37 mouse cellular contexts compared by ENCODE assay signal in the genomic region with DNA sequence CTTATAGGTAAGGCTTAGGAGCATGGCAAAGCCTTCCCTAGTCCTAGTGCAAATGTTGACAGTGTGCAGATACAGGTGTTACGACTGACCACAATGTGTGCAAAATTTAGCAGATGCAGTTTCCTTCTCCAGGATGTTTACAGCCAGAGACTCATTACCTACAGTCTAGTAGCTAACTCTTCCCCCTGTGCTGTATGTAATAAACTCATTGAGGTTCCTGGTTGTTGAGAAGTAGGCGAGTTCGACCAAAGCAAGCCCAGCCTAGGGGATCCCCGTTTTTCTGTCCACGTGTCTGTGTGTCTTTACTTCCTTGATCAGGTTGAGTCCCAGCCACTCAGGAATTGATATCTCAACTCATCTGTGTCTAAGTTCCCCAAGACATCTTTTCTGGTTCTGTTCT. TPM values are rescaled to one million over a fixed set of nuclear protein-coding genes. Genes with fewer than 3 reads are reported as not detected.
A peak's percentile ranks its signal among the peaks of the same experiment; 100 is the strongest.
DNase-seq lines count a peak whose midpoint lies in the region; ATAC-seq and TF ChIP-seq lines count a peak whose summit lies in the region.
"Had no signal": no experiment of that assay in that cellular context is flagged by ENCODE, and none has a peak within 500 bp of the region (broad histone marks: within the 10 kb centered on the region; RNA-seq: fewer than 3 reads in every experiment).

No protein-coding gene starts in this region.

- peak; percentile 54 for DNase-seq in intestine, embryonic 14.5 days (ENCODE audit: low spot score)
- peak; percentile 50 for DNase-seq in A20 (ENCODE audit: low read depth, low spot score)
- DNase-seq in CH12.LX (ENCODE audit: extremely low read depth): no peak
- no peak for DNase-seq in liver, embryonic 14.5 days (ENCODE audit: low read depth in 3 of 3, low spot score in 3 of 3)
- no peak for DNase-seq in left cerebral cortex, adult 8-10 months (ENCODE audit: low spot score in 2 of 2)
- DNase-seq in embryonic facial prominence, embryonic 10.5 days (ENCODE audit: low spot score): no peak
- DNase-seq: adrenal gland, postnatal 25 days; cerebellum, adult 18-20 months; cerebellum, postnatal 10 days; gastrocnemius, postnatal 14 days; kidney, adult 11 months; kidney, postnatal 14 days; layer of hippocampus, adult 9-11 months; lung, adult 18-20 months; right cerebral cortex, adult 18-20 months; right cerebral cortex, postnatal 4 days; thymus, postnatal 4 days had no signal

- no peaks in the 10 kb centered on the region for H3K4me1 ChIP-seq in intestine, embryonic 14.5 days (replicated peaks; ENCODE audit: control insufficient read depth, insufficient read depth, low read length)
- H3K4me1 ChIP-seq in intestine, embryonic 15.5 days (replicated peaks): peaks cover 5% of the 10 kb centered on the region
- H3K4me1 ChIP-seq in CH12.LX (ENCODE audit: control insufficient read depth in 1 of 2, insufficient read depth in 2 of 2): peaks cover 7 to 28% of the 10 kb centered on the region in 2 experiments; a peak in 3 of 4 replicates
- H3K4me1 ChIP-seq in liver, embryonic 14.5 days (replicated peaks; ENCODE audit: control insufficient read depth in 2 of 2, insufficient read depth in 2 of 2, low read length in 1 of 2): peaks cover 0 to 9% of the 10 kb centered on the region in 2 experiments; a peak in 2 of 4 replicates
- H3K4me1 ChIP-seq in embryonic facial prominence, embryonic 10.5 days: peaks cover 12% of the 10 kb centered on the region
- H3K4me1 ChIP-seq: neural tube, embryonic 12.5 days had no signal

- in situ Hi-C loops in CH12.LX (cut with MboI; ENCODE audit: low pct_ligation_motif_present, low pct_unique_long_range_greater_than_20kb, low sequenced_read_pairs): loop anchor here (25.0 kb wide), 1 partner anchor 307 kb away; no protein-coding TSS in a partner anchor

- no peaks in the 10 kb centered on the region for H3K9me3 ChIP-seq in intestine, embryonic 14.5 days (ENCODE audit: control insufficient read depth, low read length)
- no peaks in the 10 kb centered on the region for H3K9me3 ChIP-seq in intestine, embryonic 15.5 days
- peaks cover 2% of the 10 kb centered on the region for H3K9me3 ChIP-seq in CH12.LX (replicated peaks; ENCODE audit: low read length)
- no peaks in the 10 kb centered on the region for H3K9me3 ChIP-seq in liver, embryonic 14.5 days (ENCODE audit: control insufficient read depth, low read length)
- H3K9me3 ChIP-seq in embryonic facial prominence, embryonic 10.5 days: no peaks in the 10 kb centered on the region
- H3K9me3 ChIP-seq: forebrain, embryonic 13.5 days; limb, embryonic 12.5 days; neural tube, embryonic 12.5 days had no signal

- H3K4me3 ChIP-seq in intestine, embryonic 14.5 days (ENCODE audit: low read depth, low read length): no peak overlapping the region
- no peak overlapping the region for H3K4me3 ChIP-seq in intestine, embryonic 15.5 days (replicated peaks)
- H3K4me3 ChIP-seq in CH12.LX (replicated peaks in 1 of 3; ENCODE audit: low read depth in 2 of 3, low read length in 2 of 3, poor library complexity in 1 of 3): peak overlapping the region; percentile 6 to 70 (median 59)
- H3K4me3 ChIP-seq in liver, embryonic 14.5 days (ENCODE audit: insufficient read depth in 1 of 2, low read depth in 2 of 2, low read length in 2 of 2): no peak overlapping the region
- H3K4me3 ChIP-seq in embryonic facial prominence, embryonic 10.5 days: no peak overlapping the region
- H3K4me3 ChIP-seq: forebrain, embryonic 13.5 days; myocyte; neural tube, embryonic 12.5 days had no signal

- no peak for TF ChIP-seq EP300 in CH12.LX (IDR thresholded peaks at IDR 0.05; ENCODE audit: low read length)
- TF ChIP-seq EP300 in liver, embryonic 14.5 days (IDR thresholded peaks at IDR 0.05; ENCODE audit: low read depth): no peak

- no peak overlapping the region for H3K27ac ChIP-seq in intestine, embryonic 14.5 days (ENCODE audit: low read depth)
- H3K27ac ChIP-seq in intestine, embryonic 15.5 days: no peak overlapping the region
- no peak overlapping the region for H3K27ac ChIP-seq in CH12.LX (ENCODE audit: insufficient read depth, low read depth)
- no peak overlapping the region for H3K27ac ChIP-seq in liver, embryonic 14.5 days
- no peak overlapping the region for H3K27ac ChIP-seq in embryonic facial prominence, embryonic 10.5 days (replicated peaks)
- H3K27ac ChIP-seq: forebrain, embryonic 13.5 days; limb, embryonic 12.5 days; macrophage; neural tube, embryonic 12.5 days had no signal

- no peak overlapping the region for H3K4me2 ChIP-seq in intestine, embryonic 14.5 days (ENCODE audit: low read length)
- no peak overlapping the region for H3K4me2 ChIP-seq in intestine, embryonic 15.5 days (replicated peaks)
- peak overlapping the region; percentile 90 for H3K4me2 ChIP-seq in CH12.LX (ENCODE audit: insufficient read depth, low read depth, poor library complexity, severe bottlenecking)
- peak overlapping the region; percentile 78; the same call in 1 of the 2 replicates for H3K4me2 ChIP-seq in liver, embryonic 14.5 days (ENCODE audit: low read depth)
- H3K4me2 ChIP-seq: forebrain, embryonic 13.5 days had no signal

- WGBS in intestine, embryonic 14.5 days: 79% methylated on average over 5 of the region's 5 CpGs
- WGBS in intestine, embryonic 15.5 days: 64% methylated on average over 5 of the region's 5 CpGs
- WGBS in liver, embryonic 14.5 days (ENCODE audit: insufficient replicate concordance): 62% methylated on average over 5 of the region's 5 CpGs
- 86% methylated on average over 5 of the region's 5 CpGs for WGBS in embryonic facial prominence, embryonic 10.5 days

- H3K36me3 ChIP-seq in intestine, embryonic 14.5 days (ENCODE audit: control insufficient read depth, insufficient read depth, low read length): no peaks in the 10 kb centered on the region
- no peaks in the 10 kb centered on the region for H3K36me3 ChIP-seq in intestine, embryonic 15.5 days
- H3K36me3 ChIP-seq in CH12.LX (replicated peaks in 1 of 2; ENCODE audit: control insufficient read depth in 1 of 2, insufficient read depth in 1 of 2, low read length in 1 of 2): no peaks in the 10 kb centered on the region
- no peaks in the 10 kb centered on the region for H3K36me3 ChIP-seq in liver, embryonic 14.5 days (replicated peaks; ENCODE audit: control insufficient read depth, insufficient read depth, low read depth)
- no peaks in the 10 kb centered on the region for H3K36me3 ChIP-seq in embryonic facial prominence, embryonic 10.5 days (replicated peaks)
- H3K36me3 ChIP-seq: limb, embryonic 12.5 days; neural tube, embryonic 12.5 days had no signal

- TF ChIP-seq POLR2A in CH12.LX (IDR thresholded peaks at IDR 0.05; ENCODE audit: low read depth, low read length): no peak

- no peak for ATAC-seq in intestine, embryonic 14.5 days (replicated peaks; ENCODE audit: low FRiP score, low TSS enrichment, low read depth)
- no peak; the same call in 1 of the 2 replicates for ATAC-seq in intestine, embryonic 15.5 days
- ATAC-seq in liver, embryonic 14.5 days (ENCODE audit: insufficient read depth): no peak
- ATAC-seq: forebrain, embryonic 13.5 days; hindbrain, embryonic 16.5 days; lung, postnatal 0 days had no signal

- TF ChIP-seq RAD21 in CH12.LX (IDR thresholded peaks at IDR 0.05; ENCODE audit: low read depth, low read length): no peak

- peaks cover 6% of the 10 kb centered on the region for H3K27me3 ChIP-seq in intestine, embryonic 14.5 days (replicated peaks; ENCODE audit: control insufficient read depth, insufficient read depth, low read length)
- no peaks in the 10 kb centered on the region for H3K27me3 ChIP-seq in intestine, embryonic 15.5 days (replicated peaks)
- H3K27me3 ChIP-seq in CH12.LX (replicated peaks): peaks cover 33% of the 10 kb centered on the region
- no peaks in the 10 kb centered on the region; the same call in 1 of the 2 replicates for H3K27me3 ChIP-seq in liver, embryonic 14.5 days (ENCODE audit: control insufficient read depth, insufficient read depth, low read length)
- H3K27me3 ChIP-seq in embryonic facial prominence, embryonic 10.5 days (replicated peaks; ENCODE audit: low read depth, poor library complexity, severe bottlenecking): peaks cover 29% of the 10 kb centered on the region

- dilution Hi-C loops in CH12.LX (cut with MboI; ENCODE audit: extremely low pct_ligation_motif_present, extremely low pct_unique_long_range_greater_than_20kb, low sequenced_read_pairs): no loop called here

- H3K79me2 ChIP-seq in CH12.LX (replicated peaks; ENCODE audit: control insufficient read depth, extremely low read depth, insufficient read depth, poor library complexity, severe bottlenecking): no peaks in the 10 kb centered on the region

- H3K9ac ChIP-seq in intestine, embryonic 14.5 days (ENCODE audit: low read length): no peak overlapping the region
- H3K9ac ChIP-seq in intestine, embryonic 15.5 days: no peak overlapping the region
- no peak overlapping the region for H3K9ac ChIP-seq in CH12.LX (ENCODE audit: insufficient read depth, low read depth)
- no peak overlapping the region for H3K9ac ChIP-seq in liver, embryonic 14.5 days (replicated peaks)
- H3K9ac ChIP-seq: forebrain, embryonic 13.5 days; limb, embryonic 12.5 days; neural tube, embryonic 12.5 days had no signal

- no peak for TF ChIP-seq CTCF in CH12.LX (conservative IDR thresholded peaks at IDR 0.05 in 1 of 2, IDR thresholded peaks at IDR 0.05 in 1 of 2; ENCODE audit: low read depth in 2 of 2, low read length in 2 of 2)
- no peak for TF ChIP-seq CTCF in liver, embryonic 14.5 days (IDR thresholded peaks at IDR 0.05; ENCODE audit: low read depth)

TF ChIP-seq in CH12.LX, 34 proteins besides CTCF, POLR2A, EP300 and RAD21:
- no peak for TF ChIP-seq CHD1 (IDR thresholded peaks at IDR 0.05; ENCODE audit: low read depth, low read length)
- 0 out of 2 replicates have a peak, but pooled peaks have one; percentile 36 for TF ChIP-seq MXI1 (IDR thresholded peaks at IDR 0.05; ENCODE audit: low read depth, low read length)

RNA-seq across cellular contexts. Expression of a gene that starts 48.4 kb away (rescaled TPM):
- polyA plus RNA-seq in intestine, embryonic 14.5 days (2014; fragmentation: Nextera tagmentation; extraction: Ambion mirVana): not detected in 2 replicates
- polyA plus RNA-seq in intestine, embryonic 15.5 days (2015; fragmentation: Nextera tagmentation; extraction: Ambion mirVana): not detected in 2 replicates
- total RNA-seq in CH12.LX (2012; rRNA removed) (not detected in 2 replicates), CH12.LX (2014; rRNA removed) (not detected in 2 replicates)
- not detected in 2 replicates for polyA plus RNA-seq in CH12.LX (2012; ENCODE audit: insufficient read length, low read depth)
- polyA plus RNA-seq in liver, embryonic 14.5 days (2012; rRNA removed): not detected in 2 replicates
- polyA plus RNA-seq in liver, embryonic 14.5 days (2014; fragmentation: Nextera tagmentation; extraction: Ambion mirVana): not detected in 2 replicates
- not detected for total RNA-seq in left cerebral cortex, adult 8-10 months (2022)
- polyA plus RNA-seq in embryonic facial prominence, embryonic 10.5 days (2016; fragmentation: Nextera tagmentation; extraction: Ambion mirVana): not detected in 2 replicates
- total RNA-seq: adrenal gland, postnatal 25 days; common myeloid progenitor, adult 5-6 weeks; gastrocnemius, postnatal 14 days; granulocyte monocyte progenitor cell, adult 5-6 weeks; heart, postnatal 25 days; left cerebral cortex, postnatal 14 days; midbrain, postnatal 0 days had no signal
- polyA plus RNA-seq: C2C12; embryonic facial prominence, embryonic 11.5 days; forebrain, embryonic 13.5 days; heart, embryonic 14.5 days; hindbrain, embryonic 11.5 days; hindbrain, embryonic 16.5 days; kidney, embryonic 14.5 days; limb, embryonic 12.5 days; lung, postnatal 0 days; macrophage; midbrain, postnatal 0 days; myocyte; neural tube, embryonic 12.5 days; testis, adult 2 months; thymus, postnatal 0 days had no signal

Comparison
In these comparisons a context has a peak if more than half of its experiments do, and no peak if none do; other contexts are left out.
1. DNase-seq: peak in intestine, embryonic 14.5 days (single experiment) and A20 (single experiment); none in CH12.LX (single experiment), liver, embryonic 14.5 days (0 of 3), left cerebral cortex, adult 8-10 months (0 of 2) and embryonic facial prominence, embryonic 10.5 days (single experiment).
2. H3K4me2 ChIP-seq: peak in CH12.LX (single experiment) and liver, embryonic 14.5 days (single experiment); none in intestine, embryonic 14.5 days (single experiment) and intestine, embryonic 15.5 days (single experiment).
3. H3K4me3 ChIP-seq: peak in CH12.LX (3 of 3); none in intestine, embryonic 14.5 days (single experiment), intestine, embryonic 15.5 days (single experiment), liver, embryonic 14.5 days (0 of 2) and embryonic facial prominence, embryonic 10.5 days (single experiment).